9 mouse cellular contexts compared by ENCODE assay signal in genomic region chr12:105258787-105259186, GRCm38 (mm10). TPM values are rescaled to one million over a fixed set of nuclear protein-coding genes. Genes with fewer than 3 reads are reported as not detected.
DNase-seq lines count a peak whose midpoint lies in the region; ATAC-seq and TF ChIP-seq lines count a peak whose summit lies in the region.
"Had no signal": no experiment of that assay in that cellular context is flagged by ENCODE, and none has a peak within 500 bp of the region (broad histone marks: within the 10 kb centered on the region; RNA-seq: fewer than 3 reads in every experiment).

No protein-coding gene starts in this region.

- H3K9me3 ChIP-seq in heart, postnatal 0 days (replicated peaks; ENCODE audit: control insufficient read depth, low read length), result no peaks in the 10 kb centered on the region
- no peaks in the 10 kb centered on the region for H3K9me3 ChIP-seq in neural tube, embryonic 15.5 days (replicated peaks)

- no peak overlapping the region for H3K27ac ChIP-seq in heart, postnatal 0 days (ENCODE audit: low read depth)
- no peak overlapping the region for H3K27ac ChIP-seq in neural tube, embryonic 15.5 days (replicated peaks)

- H3K9ac ChIP-seq in heart, postnatal 0 days (replicated peaks; ENCODE audit: low read depth, low read length), result no peak overlapping the region
- H3K9ac ChIP-seq in neural tube, embryonic 15.5 days (replicated peaks), result no peak overlapping the region

- TF ChIP-seq CTCF in heart, postnatal 0 days (IDR thresholded peaks at IDR 0.05; ENCODE audit: low read depth), result peak; percentile 24; the same call in 1 of the 2 replicates

- H3K27me3 ChIP-seq in heart, postnatal 0 days (ENCODE audit: control insufficient read depth, insufficient read depth, low read length), result 0 out of 2 replicates have a peak, but pooled peaks cover 3% of the 10 kb centered on the region
- H3K27me3 ChIP-seq in neural tube, embryonic 15.5 days (replicated peaks), result no peaks in the 10 kb centered on the region

- TF ChIP-seq EP300 in heart, postnatal 0 days (IDR thresholded peaks at IDR 0.05; ENCODE audit: low read depth), result no peak

- no peaks in the 10 kb centered on the region for H3K36me3 ChIP-seq in heart, postnatal 0 days (replicated peaks; ENCODE audit: control insufficient read depth, insufficient read depth, low read length)
- H3K36me3 ChIP-seq in neural tube, embryonic 15.5 days, result no peaks in the 10 kb centered on the region

- H3K4me3 ChIP-seq in heart, postnatal 0 days (ENCODE audit: low read depth, low read length), result no peak overlapping the region
- H3K4me3 ChIP-seq in neural tube, embryonic 15.5 days (replicated peaks), result no peak overlapping the region

- H3K4me2 ChIP-seq in heart, postnatal 0 days (ENCODE audit: low read depth, low read length), result no peak overlapping the region
- no peak overlapping the region for H3K4me2 ChIP-seq in neural tube, embryonic 15.5 days

- ATAC-seq in heart, postnatal 0 days (ENCODE audit: insufficient read depth, low read depth), result no peak
- no peak for ATAC-seq in neural tube, embryonic 15.5 days (ENCODE audit: low FRiP score)

- 12% methylated on average over 9 of the region's 9 CpGs for WGBS in heart, postnatal 0 days
- WGBS in neural tube, embryonic 15.5 days, result 8% methylated on average over 9 of the region's 9 CpGs

- no peaks in the 10 kb centered on the region for H3K4me1 ChIP-seq in heart, postnatal 0 days (ENCODE audit: control insufficient read depth, insufficient read depth)
- H3K4me1 ChIP-seq in neural tube, embryonic 15.5 days, result no peaks in the 10 kb centered on the region

- no peak for DNase-seq in heart, postnatal 0 days (ENCODE audit: low spot score)
- DNase-seq in heart, adult 8-10 months (ENCODE audit: low spot score), result no peak
- DNase-seq in neural tube, embryonic 10.5 days (ENCODE audit: extremely low spot score, low spot score), result peak; percentile 50
- peak; percentile 56 to 57 for DNase-seq in cerebellum, postnatal 36 days
- DNase-seq in retina, postnatal 1 day, result peak; percentile 65
- DNase-seq in MN1 (ENCODE audit: low spot score), result no peak
- no peak for DNase-seq in adrenal gland, adult 2 months

RNA-seq across cellular contexts. Expression of gene Tcl1, which starts 36.2 kb away (rescaled TPM):
- total RNA-seq in heart, postnatal 0 days (2014; rRNA removed; ENCODE audit: low replicate concordance), result not detected in 2 replicates
- polyA plus RNA-seq in heart, postnatal 0 days (2015; fragmentation: Nextera tagmentation; extraction: Ambion mirVana), result not detected in 2 replicates
- not detected for total RNA-seq in heart, adult 8-10 months (2022)
- not detected in 2 replicates for polyA plus RNA-seq in neural tube, embryonic 15.5 days (2015; fragmentation: Nextera tagmentation; extraction: Ambion mirVana)
- under 1 TPM in 1 of 2 experiments, not detected in 1; 0.45 TPM for total RNA-seq in adrenal gland, adult 2 months (2021)
- not detected in 2 replicates for polyA plus RNA-seq in adrenal gland, adult 2 months (2012; rRNA removed)
- polyA plus RNA-seq: large intestine, adult 2 months had no signal

RNA-seq across cellular contexts. Expression of gene Tcl1b4, which starts 57.0 kb away (rescaled TPM):
- total RNA-seq in heart, postnatal 0 days (2014; rRNA removed; ENCODE audit: low replicate concordance), result not detected in 2 replicates
- not detected in 2 replicates for polyA plus RNA-seq in heart, postnatal 0 days (2015; fragmentation: Nextera tagmentation; extraction: Ambion mirVana)
- not detected for total RNA-seq in heart, adult 8-10 months (2022)
- not detected in 2 replicates for polyA plus RNA-seq in neural tube, embryonic 15.5 days (2015; fragmentation: Nextera tagmentation; extraction: Ambion mirVana)
- total RNA-seq in adrenal gland, adult 2 months (2021), result not detected
- not detected in 2 replicates for polyA plus RNA-seq in adrenal gland, adult 2 months (2012; rRNA removed)
- polyA plus RNA-seq: large intestine, adult 2 months had no signal

Comparison
In these comparisons a context has a peak if more than half of its experiments do, and no peak if none do; other contexts are left out.
1. DNase-seq: peak in neural tube, embryonic 10.5 days (single experiment), cerebellum, postnatal 36 days (2 of 2) and retina, postnatal 1 day (single experiment); none in heart, postnatal 0 days (single experiment), heart, adult 8-10 months (single experiment), MN1 (single experiment) and adrenal gland, adult 2 months (single experiment).